Mouse (Mus musculus) stomach, embryonic 16.5 days (tissue): ENCODE data around the gene Lgi1. TPM values are rescaled to one million over a fixed set of nuclear protein-coding genes. Genes with fewer than 3 reads are reported as not detected.

Source experiments
- ATAC-seq: fragments of 200-750 bp; cut with Nextera tagmentation; 2 replicates; pipeline ENCODE4 v1.8.0; 2017; ENCODE audit warnings: moderate number of reproducible peaks, moderate TSS enrichment; ENCODE audit not compliant: insufficient read depth, low FRiP score
- H3K27ac ChIP-seq: fragments of 300-500 bp; sonication (generic); 2 replicates; pipeline ENCODE4 v1.5.1; 2014; ENCODE audit warnings: low read length
- H3K27me3 ChIP-seq: fragments of 300-500 bp; sonication (generic); 2 replicates; pipeline ENCODE4 v1.6.1; 2014; ENCODE audit warnings: low read length, control low read depth, mixed read lengths; ENCODE audit not compliant: control insufficient read depth, insufficient read depth
- H3K36me3 ChIP-seq: fragments of 300-500 bp; sonication (generic); 2 replicates; pipeline ENCODE4 v1.6.1; 2014; ENCODE audit warnings: low read length; ENCODE audit not compliant: control insufficient read depth, insufficient read depth
- H3K4me1 ChIP-seq: fragments of 300-500 bp; sonication (generic); 2 replicates; pipeline ENCODE4 v1.6.1; 2014; ENCODE audit warnings: low read length, control low read depth, mixed read lengths; ENCODE audit not compliant: control insufficient read depth, insufficient read depth
- H3K4me2 ChIP-seq: fragments of 300-500 bp; sonication (generic); 2 replicates; pipeline ENCODE4 v1.6.1; 2014; ENCODE audit warnings: low read depth, low read length, mixed read lengths
- H3K4me3 ChIP-seq: fragments of 300-500 bp; sonication (generic); replicated peaks from 2 replicates; pipeline ENCODE4 v1.5.1; 2014; ENCODE audit warnings: mild to moderate bottlenecking, low read length
- H3K9ac ChIP-seq: fragments of 300-500 bp; sonication (generic); 2 replicates; pipeline ENCODE4 v1.6.1; 2014; ENCODE audit warnings: low read length
- H3K9me3 ChIP-seq: fragments of 300-500 bp; sonication (generic); replicated peaks from 2 replicates; pipeline ENCODE4 v1.6.1; 2016; ENCODE audit warnings: low read length, control low read depth; ENCODE audit not compliant: control insufficient read depth
- WGBS: fragments of 180-500 bp; shearing (Covaris S2); extraction: QIAGEN DNeasy Blood & Tissue Kit; methylation state at CpG from one replicate; pipeline ENCODE4 v1.1.7; 2014; 5-methylcytosine and 5-hydroxymethylcytosine counted together
- polyA plus RNA-seq: library from polyadenylated mRNA; unstranded; fragments of >200 nt; fragmentation: Nextera tagmentation; extraction: Ambion mirVana; gene quantifications from 2 replicates; pipeline ENCODE4 v1.2.1, GENCODE M21; 2015

Gene Lgi1
- polyA plus RNA-seq, 1 experiment from 2014 or later: 1.6 TPM

DNA sequence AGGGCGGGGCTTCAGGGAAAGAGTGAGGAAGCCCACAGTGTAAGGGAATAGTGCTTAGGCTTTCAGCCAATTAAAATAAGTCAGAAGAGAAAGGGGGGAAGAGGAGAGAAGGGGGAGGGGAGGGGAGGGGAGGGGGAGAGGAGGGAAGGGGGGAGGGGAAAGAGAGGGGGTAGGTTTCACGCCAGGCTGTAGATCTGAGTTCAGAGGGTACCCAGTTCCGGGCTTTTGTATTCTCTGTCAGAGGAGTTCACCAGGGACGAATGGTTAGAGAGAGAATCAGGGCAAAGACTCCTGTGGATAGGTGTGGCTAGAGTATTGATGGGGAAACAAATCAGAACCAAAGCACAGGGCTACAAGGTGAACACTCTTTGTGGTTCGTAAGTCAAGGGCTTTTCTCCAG is 27.8 kb upstream of the Lgi1 start:
- Histone ChIP-seq H3K27ac (no peak overlapping the region), H3K9ac (no peak overlapping the region), H3K9me3 (no peaks in the 10 kb centered on the region), H3K4me3 (no peak overlapping the region), H3K27me3 (no peaks in the 10 kb centered on the region), H3K4me2 (no peak overlapping the region), H3K36me3 (no peaks in the 10 kb centered on the region), H3K4me1 (no peaks in the 10 kb centered on the region)
- 69% methylated on average over 5 of the region's 5 CpGs for WGBS
- ATAC-seq: no peak

DNA sequence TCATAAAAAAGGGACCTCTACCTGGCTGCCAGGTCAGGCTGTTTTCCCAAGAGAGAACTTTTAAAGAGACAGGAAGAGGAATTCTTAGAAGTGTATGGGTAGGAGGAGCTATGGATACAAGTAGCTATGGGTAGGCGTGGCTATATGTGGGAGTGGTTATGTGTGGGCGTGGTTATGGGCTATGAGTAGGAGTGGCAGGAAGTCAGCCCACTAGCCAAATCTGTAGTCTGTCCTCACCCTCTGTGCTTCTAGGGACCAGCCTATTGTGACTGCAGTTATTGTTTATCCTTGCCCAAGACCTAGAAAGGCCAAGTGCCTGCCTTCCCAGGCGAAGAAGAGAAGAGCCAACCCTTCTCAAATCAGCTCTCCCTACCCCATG is 26.5 kb upstream of the Lgi1 start:
- no peak overlapping the region for H3K27ac ChIP-seq
- H3K9ac ChIP-seq: no peak overlapping the region
- H3K4me3 ChIP-seq: no peak overlapping the region
- H3K36me3 ChIP-seq: no peaks in the 10 kb centered on the region
- 40% methylated on average over 3 of the region's 3 CpGs for WGBS
- H3K4me1 ChIP-seq: no peaks in the 10 kb centered on the region
- H3K4me2 ChIP-seq: no peak overlapping the region
- no peaks in the 10 kb centered on the region for H3K27me3 ChIP-seq
- no peaks in the 10 kb centered on the region for H3K9me3 ChIP-seq
- ATAC-seq: peak; percentile 33; the same call in 1 of the 2 replicates

DNA sequence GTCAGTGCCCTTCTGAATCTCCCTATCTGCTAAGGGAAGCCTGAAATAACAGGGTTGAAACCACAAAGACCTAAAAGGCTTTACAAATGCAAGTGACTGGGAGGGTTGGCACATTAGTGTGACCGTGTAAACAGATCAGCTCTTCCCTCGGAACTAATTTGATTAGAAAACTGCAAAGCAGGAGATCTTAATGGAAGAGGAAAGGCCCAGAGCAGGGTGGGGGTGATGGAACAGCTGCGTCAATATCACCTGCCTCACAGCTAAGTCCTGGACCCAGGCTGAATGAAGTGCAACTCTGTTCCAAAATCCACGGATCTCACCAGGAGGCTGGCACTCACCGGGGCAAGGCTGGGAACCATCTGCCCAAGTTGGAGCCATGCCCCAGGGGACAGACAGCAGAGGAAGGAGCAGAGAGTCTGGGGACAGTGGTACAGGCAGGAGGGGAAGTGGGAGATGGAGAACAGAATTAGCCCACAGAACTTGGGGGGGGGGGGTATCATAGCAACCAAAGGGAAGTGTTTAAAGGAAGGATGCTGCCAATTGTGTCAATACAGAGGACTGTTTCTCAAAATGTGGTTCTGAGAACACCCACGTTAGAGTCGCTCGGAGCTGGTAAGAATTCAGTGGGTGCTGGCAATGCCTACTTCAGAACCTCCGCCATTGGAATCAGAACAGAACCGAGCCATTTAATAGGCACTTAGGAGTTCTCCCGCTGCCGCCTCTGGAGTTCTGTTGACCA is 26.0 kb upstream of the Lgi1 start:
- Histone ChIP-seq H3K27ac (no peak overlapping the region), H3K9me3 (no peaks in the 10 kb centered on the region), H3K4me3 (no peak overlapping the region), H3K27me3 (no peaks in the 10 kb centered on the region), H3K4me1 (no peaks in the 10 kb centered on the region), H3K9ac (no peak overlapping the region), H3K4me2 (no peak overlapping the region), H3K36me3 (no peaks in the 10 kb centered on the region)
- WGBS: 57% methylated on average over 12 of the region's 12 CpGs
- no peak for ATAC-seq

DNA sequence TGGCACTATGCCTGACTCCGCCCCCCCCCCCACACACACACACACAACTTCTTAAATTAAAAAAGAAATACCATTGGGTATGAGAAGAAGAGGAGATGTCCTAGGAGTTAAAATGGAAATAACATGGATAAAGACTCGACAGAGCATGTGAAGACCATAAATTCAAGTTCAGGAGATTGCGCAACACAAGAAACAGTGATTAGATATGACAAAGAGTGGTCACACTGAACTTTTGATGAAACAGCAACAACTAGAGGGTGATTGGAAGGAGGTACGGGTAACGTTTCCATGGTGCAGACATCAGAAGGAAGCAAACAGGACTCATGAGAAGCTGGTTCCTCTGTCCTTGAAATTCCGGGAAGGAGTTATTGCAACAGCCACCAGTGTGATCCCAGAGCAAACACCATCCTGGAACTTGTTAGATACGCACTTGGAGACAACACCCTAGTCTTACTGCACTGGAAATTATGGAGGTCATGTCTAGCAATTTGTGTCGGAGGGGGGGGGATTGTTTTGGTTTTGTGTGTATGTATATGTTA is 22.0 kb upstream of the Lgi1 start:
- no peak for ATAC-seq
- H3K27ac ChIP-seq: no peak overlapping the region
- no peaks in the 10 kb centered on the region for H3K36me3 ChIP-seq
- H3K4me2 ChIP-seq: no peak overlapping the region
- H3K4me1 ChIP-seq: no peaks in the 10 kb centered on the region
- WGBS: 69% methylated on average over 8 of the region's 8 CpGs
- H3K4me3 ChIP-seq: no peak overlapping the region
- no peak overlapping the region for H3K9ac ChIP-seq
- H3K27me3 ChIP-seq: no peaks in the 10 kb centered on the region
- H3K9me3 ChIP-seq: no peaks in the 10 kb centered on the region

DNA sequence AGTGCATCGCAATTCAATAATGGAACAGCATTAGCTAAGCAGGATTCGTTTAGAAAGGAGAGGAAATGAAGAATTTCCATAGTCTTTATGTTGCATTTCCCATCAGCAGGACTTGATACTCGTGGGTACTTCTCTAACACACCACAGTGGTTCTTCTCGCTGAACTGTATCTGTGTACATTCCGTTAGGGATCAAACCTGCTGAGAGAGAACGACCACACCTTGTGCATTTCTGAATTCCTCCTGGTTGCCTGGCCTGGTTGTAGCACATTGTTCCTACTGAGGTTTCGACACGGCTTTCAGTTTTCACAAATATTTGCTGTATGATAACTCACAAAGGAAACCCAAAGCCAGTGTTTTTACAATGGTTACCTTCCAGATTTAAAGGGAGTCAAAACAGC is 19.6 kb upstream of the Lgi1 start:
- Histone ChIP-seq H3K4me1 (no peaks in the 10 kb centered on the region), H3K4me2 (peak overlapping the region; percentile 26; the same call in 1 of the 2 replicates), H3K9me3 (no peaks in the 10 kb centered on the region), H3K4me3 (no peak overlapping the region), H3K9ac (no peak overlapping the region), H3K27me3 (no peaks in the 10 kb centered on the region), H3K27ac (peak overlapping the region; percentile 43; the same call in 1 of the 2 replicates), H3K36me3 (no peaks in the 10 kb centered on the region)
- ATAC-seq: no peak; the same call in 1 of the 2 replicates
- 53% methylated on average over 8 of the region's 8 CpGs for WGBS

DNA sequence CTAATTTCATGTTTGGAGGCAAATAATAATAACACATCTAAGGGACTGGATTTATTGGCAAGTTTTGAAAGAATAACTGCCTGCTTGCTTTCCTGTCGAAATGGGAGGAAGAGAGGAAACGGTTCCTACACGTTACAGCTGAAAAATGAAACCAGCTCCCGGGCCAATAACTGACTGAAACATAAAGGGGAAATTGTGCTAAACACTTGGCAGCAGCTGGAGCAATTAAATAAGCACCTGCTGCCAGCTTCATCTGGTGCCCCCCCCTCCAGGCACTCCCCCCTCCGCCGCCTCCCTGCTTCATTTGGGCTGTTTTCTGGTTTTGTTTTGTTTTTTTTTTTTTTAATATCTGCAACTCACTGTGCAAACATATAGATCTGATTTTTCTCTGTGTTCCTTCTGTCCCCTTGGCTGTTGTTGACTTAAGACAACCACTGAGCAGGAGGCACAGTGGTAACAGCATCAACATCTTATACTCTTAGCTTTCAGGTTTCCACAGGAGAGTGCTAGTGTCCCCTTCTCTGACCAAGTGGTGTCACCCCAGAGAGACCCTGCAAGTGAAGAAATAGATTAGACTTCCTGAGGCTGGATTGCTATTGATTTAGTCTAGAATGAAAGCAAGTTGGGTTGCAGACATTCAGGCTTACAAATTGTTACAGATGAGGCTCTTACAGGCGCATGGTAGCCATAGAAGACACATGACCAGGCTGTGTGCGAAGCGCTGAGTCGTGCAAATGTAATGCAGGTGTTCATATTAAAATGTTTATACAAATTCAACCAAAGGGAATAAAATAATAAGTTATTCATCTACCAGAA is 18.8 kb upstream of the Lgi1 start:
- no peaks in the 10 kb centered on the region for H3K9me3 ChIP-seq
- peak overlapping the region; percentile 26; the same call in 1 of the 2 replicates for H3K4me2 ChIP-seq
- WGBS: 44% methylated on average over 10 of the region's 10 CpGs
- H3K4me1 ChIP-seq: no peaks in the 10 kb centered on the region
- no peaks in the 10 kb centered on the region for H3K27me3 ChIP-seq
- H3K9ac ChIP-seq: no peak overlapping the region
- peak; percentile 58; the same call in 1 of the 2 replicates for ATAC-seq
- no peak overlapping the region; the same call in 1 of the 2 replicates for H3K4me3 ChIP-seq
- 0 out of 2 replicates have a peak overlapping the region, but pooled peaks have one; percentile 19 for H3K27ac ChIP-seq
- no peaks in the 10 kb centered on the region for H3K36me3 ChIP-seq

DNA sequence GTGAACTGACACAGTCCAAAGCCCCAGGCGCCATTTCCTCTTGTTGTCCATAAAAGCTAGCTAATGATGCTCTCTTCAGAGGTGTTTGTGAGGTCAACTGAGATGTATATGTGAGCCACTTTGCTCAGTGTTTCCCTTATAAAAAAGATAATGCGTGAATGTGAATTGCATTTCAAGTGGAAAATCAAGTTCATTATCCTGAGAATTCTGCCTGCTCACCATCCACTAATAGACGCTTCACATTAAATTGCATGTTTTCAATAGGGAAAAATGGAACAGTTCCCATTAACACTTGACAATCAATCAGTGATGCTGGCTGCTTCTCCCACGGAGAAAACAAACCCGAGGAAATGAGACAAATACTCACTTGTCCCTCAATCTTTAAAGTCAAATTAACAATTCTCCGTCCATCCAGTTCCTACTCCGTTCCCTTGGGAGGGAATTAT is 18.1 kb upstream of the Lgi1 start:
- Histone ChIP-seq H3K4me3 (no peak overlapping the region), H3K27ac (no peak overlapping the region), H3K27me3 (no peaks in the 10 kb centered on the region), H3K4me1 (no peaks in the 10 kb centered on the region), H3K9ac (no peak overlapping the region), H3K4me2 (no peak overlapping the region), H3K36me3 (no peaks in the 10 kb centered on the region), H3K9me3 (no peaks in the 10 kb centered on the region)
- WGBS: 71% methylated on average over 7 of the region's 7 CpGs
- ATAC-seq: no peak

DNA sequence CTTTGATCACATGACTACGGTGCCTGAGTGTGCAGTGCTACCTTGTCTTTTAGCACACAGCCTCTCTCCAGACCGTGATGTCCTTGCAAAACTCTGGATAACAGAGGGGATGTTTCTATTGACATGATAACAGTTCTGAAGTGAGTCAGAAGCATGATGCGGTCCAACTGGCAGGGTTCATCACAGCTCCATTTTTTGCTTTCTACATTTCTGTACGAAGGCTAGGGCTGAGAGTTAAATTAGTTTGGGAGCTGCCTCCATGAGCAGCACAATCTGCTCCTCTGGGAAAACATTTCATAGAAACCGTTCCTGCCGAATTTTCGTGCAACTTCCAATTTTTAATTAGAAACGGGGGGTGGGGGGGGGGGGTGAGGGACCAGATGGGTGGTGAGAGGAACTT is 14.7 kb upstream of the Lgi1 start:
- WGBS: 73% methylated on average over 8 of the region's 8 CpGs
- Histone ChIP-seq H3K36me3 (no peaks in the 10 kb centered on the region), H3K4me3 (no peak overlapping the region), H3K4me2 (no peak overlapping the region), H3K9ac (no peak overlapping the region), H3K27me3 (no peaks in the 10 kb centered on the region), H3K9me3 (no peaks in the 10 kb centered on the region), H3K27ac (no peak overlapping the region), H3K4me1 (no peaks in the 10 kb centered on the region)
- no peak for ATAC-seq

DNA sequence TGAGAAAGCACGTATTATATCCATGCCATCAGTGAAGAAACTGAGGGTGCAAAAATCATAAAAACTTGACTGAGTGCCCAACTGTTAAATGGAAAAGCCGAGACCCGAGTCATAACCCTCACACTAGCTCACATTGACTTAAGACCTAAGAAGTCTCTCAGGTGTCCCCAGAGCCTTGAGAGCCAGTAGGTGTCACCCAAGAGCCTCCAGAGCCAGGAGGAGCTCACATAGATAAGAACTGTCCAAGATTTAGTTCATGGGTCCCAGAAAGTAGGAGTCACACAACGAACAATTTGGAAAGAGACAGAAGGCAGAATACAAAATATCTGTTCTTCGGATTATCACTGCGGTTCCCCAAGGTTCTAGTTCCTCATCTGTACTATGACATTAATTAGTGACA is 10.5 kb upstream of the Lgi1 start:
- WGBS: 56% methylated on average over 6 of the region's 6 CpGs
- no peak for ATAC-seq
- no peaks in the 10 kb centered on the region for H3K27me3 ChIP-seq
- no peak overlapping the region for H3K27ac ChIP-seq
- H3K36me3 ChIP-seq: no peaks in the 10 kb centered on the region
- H3K4me2 ChIP-seq: no peak overlapping the region
- H3K9ac ChIP-seq: no peak overlapping the region
- no peak overlapping the region for H3K4me3 ChIP-seq
- no peaks in the 10 kb centered on the region for H3K9me3 ChIP-seq
- no peaks in the 10 kb centered on the region for H3K4me1 ChIP-seq
